Mouse (Mus musculus) gastrocnemius, postnatal 4 days (tissue): ENCODE results near the gene Tmem200c. TPM values are rescaled to one million over a fixed set of nuclear protein-coding genes. Genes with fewer than 3 reads are reported as not detected.

ENCODE experiments used
- DNase-seq, 2 experiments: peaks; one replicate each; pipeline ENCODE4 v3.0.0; 2021 to 2022; ENCODE audit warnings: low spot score in 2 of 2, mixed read lengths in 2 of 2
- long read RNA-seq, 2 experiments: library from polyadenylated mRNA; stranded (forward); transcript quantifications; one replicate each; pipeline ENCODE4 v2.0.0; 2021
- total RNA-seq, 2 experiments: library from RNA; stranded (reverse); gene quantifications; 2 replicates each; pipeline ENCODE4 v1.2.3; 2021

The Tmem200c gene
- total RNA-seq: under 1 TPM; 0.47 to 0.54 TPM
- long read RNA-seq, experiment 1: 0 reads
- long read RNA-seq, experiment 2: 0 reads

DNA sequence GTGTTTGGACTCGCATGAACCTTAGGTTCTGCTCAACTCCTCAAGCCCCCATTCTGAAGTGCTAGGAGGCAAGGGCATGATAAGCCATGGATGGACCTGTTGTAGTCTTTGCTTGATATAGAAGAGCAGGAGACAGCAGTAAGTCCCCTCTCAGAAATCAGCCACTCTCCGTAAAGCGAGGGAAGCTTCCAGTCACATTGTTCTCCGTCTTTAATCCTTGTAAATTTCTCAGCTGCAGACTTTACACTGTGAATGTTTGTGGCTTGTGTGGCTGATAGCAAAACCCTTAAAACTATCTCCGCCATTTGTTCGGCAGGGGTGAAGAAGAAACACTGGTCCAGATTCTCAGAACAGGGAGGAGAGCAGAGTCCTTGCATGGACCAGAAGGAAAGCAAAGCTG is at the start of gene Tmem200c:
TSS of gene Tmem200c (plus strand) at position 301 of the 400 bp plus-strand sequence.
- DNase-seq: no peak

GRCm38 (mm10) chr17:68793741-68794140 is 32.7 kb upstream of the Tmem200c start:
- no peak for DNase-seq

- DNase-seq: no peak
Measured at GRCm38 (mm10) chr17:68836655-68837012, 10.2 kb downstream of the Tmem200c start.

DNA sequence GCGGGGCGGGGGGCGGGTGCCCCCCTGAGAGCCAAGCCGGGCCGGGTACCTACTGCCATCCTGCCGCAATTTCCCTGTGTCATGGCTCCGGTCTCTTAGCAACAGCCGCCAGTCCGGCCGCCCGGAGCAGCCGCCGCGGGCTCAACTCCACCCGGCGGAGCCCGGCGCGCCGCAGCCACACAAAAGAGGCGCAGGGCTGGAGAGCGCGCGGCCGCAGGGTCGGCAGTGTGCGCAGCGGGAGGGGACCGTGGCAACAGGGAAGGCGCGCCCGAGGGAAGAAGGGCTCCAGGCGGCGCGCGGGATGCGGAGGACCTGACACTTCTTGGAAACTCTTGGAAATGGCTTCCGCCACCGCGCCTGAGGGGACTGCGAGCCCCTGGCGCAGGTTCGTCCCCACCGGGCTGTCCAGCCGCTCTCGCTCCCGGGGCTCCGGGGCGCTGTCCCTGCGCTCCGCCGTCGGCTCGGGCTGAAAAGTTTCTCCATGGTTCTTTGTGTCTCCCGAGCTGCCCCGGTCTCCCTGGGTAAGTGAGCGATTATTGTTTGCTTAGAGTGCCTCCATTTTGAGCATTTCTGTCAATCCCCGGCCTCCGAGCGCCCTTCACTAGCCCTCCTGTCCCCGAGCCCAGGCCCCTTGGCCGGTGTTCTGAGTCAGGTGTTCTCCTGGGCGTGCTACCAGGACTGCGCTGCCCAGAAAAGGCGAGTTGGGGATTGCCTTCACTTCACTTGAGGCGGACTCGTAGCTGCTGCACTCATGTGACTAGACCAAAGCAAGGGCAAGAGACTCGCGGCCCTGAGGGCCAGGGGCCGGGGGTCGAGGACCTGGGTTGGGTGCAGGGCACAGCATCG is 10.8 kb downstream of the Tmem200c start:
- DNase-seq: peak; percentile 20 to 26

DNA sequence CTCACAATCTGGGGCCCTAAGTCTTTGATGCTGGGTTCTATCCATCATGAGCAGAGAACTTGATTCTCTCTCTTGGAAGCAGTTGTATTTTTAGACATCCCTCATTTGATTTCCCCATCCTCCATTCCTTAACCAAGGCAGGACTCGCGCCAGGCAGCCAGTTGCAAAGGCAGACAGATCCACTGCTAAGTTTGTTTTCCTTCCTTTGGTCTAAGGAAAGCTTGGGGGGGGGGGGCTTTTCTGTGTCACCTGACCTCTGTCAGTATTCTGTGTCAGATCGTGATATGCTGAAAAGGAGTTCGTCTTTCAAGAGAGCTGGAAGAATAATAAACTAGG is 11.4 kb downstream of the Tmem200c start:
- peak in 1 of 2 experiments; percentile 13 for DNase-seq

- DNase-seq: no peak
Measured at GRCm38 (mm10) chr17:68839888-68840571, 13.6 kb downstream of the Tmem200c start.

- no peak for DNase-seq
Measured at GRCm38 (mm10) chr17:68840572-68840939, 14.1 kb downstream of the Tmem200c start.

DNA sequence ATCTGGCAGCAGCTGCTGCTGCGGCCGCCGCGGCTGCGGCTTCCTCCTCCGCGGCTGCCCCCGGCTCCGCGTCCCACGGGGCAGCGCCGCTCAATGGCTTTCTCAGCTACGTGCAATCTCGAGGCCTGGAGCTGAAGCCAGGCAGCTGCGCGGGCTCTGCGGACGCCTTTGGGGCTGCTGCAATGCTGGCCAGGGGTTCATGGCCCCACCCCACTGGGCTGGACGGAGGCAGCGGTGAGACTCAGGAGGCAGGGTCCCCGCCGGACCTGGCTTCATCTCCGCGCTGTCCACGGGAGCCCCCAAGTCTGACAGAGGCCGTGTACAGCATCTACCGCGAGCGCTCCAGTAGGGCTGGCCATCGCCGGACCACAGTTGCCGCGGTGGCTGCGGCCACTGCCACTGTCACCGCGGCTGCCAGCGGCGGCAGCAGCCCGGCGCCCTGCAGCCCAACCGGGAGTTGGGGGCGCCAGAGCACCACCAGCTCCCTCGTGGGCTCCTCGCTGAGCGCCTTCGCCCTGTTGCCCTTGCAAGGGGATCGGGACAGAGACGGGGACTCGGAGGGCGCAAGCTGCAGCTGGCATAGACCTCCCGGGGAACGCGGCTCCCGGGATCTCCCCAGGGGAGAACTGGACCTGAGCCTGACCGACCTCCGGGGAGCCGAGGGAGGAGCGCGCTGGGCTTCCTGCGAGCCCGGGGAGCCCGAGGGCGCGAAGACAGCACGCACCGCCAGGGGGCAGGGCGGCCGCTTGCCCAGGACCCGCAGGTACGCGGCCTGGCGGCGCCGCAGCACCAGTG is 14.9 kb downstream of the Tmem200c start:
- DNase-seq: peak; percentile 34 to 61

- DNase-seq: no peak
Measured at GRCm38 (mm10) chr17:68841892-68842252, 15.4 kb downstream of the Tmem200c start.

GRCm38 (mm10) chr17:68845931-68846330 is 19.5 kb downstream of the Tmem200c start:
- no peak for DNase-seq

- DNase-seq: no peak
Measured at GRCm38 (mm10) chr17:68848739-68849138, 22.3 kb downstream of the Tmem200c start.

- no peak for DNase-seq
Measured at GRCm38 (mm10) chr17:68852171-68852966, 25.9 kb downstream of the Tmem200c start.

DNA sequence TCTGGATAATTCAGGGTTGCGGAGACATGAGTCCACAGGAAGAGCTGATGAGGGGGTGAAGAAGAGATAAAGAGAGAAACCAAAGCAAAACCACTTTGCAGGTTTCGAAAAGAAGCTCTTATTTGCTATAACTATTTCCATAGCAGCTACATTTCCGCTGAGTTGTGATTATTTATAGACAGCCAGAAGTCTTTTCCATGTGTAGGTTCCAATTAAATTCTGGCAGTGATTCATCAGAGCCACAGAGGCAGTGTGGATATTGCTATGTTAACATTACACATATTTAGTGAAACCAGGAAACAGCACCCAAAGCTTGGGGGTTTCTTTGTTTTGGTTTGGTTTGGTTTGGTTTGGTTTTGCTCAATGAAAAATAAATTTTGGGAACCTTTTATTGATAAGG is 37.8 kb downstream of the Tmem200c start:
- DNase-seq: no peak

- DNase-seq: no peak
Measured at GRCm38 (mm10) chr17:68868439-68868838, 42.0 kb downstream of the Tmem200c start.

- DNase-seq: no peak
Measured at GRCm38 (mm10) chr17:68874021-68874420, 47.6 kb downstream of the Tmem200c start.

DNA sequence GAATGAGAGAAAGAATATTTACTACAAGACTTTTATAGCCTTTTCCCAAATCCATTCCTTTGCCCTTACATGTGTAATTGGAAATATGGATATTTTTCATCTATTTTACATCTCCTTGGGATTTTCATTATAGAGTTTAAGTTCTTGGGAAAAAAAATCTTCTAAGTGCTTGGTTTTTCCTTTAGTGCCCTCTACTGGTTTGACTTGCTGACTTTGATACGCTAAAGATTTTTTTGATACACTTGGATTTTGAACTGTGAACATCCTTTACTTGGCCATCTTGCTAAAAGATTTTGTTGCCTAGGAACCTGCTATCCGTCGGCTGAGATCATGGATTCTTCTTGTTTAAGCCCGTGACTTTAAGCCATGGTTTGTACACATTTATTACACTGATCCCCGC is 48.8 kb downstream of the Tmem200c start:
- no peak for DNase-seq

- DNase-seq: no peak
Measured at GRCm38 (mm10) chr17:68875917-68876495, 49.6 kb downstream of the Tmem200c start.

DNA sequence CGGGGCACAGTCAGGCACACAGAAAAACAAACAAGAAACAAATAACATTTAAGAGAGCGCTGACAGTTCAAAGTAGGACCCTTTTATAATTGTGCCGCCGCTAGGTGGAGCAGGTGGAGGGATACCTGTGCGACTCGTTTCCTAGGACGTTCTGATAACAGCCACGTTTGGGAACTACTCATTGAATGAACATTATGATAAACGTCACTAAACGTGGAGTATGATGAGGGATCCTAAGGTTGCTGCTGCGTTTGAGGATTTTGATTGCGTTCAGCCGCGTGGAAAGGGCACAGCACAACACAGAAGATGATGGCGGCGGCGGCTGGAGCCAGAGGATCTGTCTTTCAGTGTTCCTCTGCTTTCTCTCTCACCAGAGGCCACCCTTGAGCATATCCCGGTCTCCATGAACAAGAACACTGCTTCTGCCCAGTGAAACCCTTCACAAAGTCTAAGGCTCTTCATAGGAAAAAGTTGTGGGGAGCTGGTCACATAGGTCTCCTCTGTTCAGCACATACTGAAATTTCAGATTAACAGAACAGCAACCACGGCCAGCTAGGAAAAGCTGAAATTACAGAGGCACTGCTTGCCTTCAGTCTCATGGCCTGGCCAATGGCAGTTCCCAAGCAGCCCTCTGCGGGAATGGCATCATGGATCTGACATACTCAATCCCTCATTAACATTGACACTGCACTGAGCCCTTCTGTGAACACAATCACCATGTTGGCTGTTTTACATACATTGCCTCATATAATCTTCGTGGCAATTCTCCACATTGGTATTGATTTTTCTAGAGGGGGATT is 55.5 kb downstream of the Tmem200c start:
- no peak for DNase-seq

- DNase-seq: no peak
Measured at GRCm38 (mm10) chr17:68883474-68884083, 57.2 kb downstream of the Tmem200c start.
